Mouse (Mus musculus) erythroblast, embryonic 14.5 days (primary cell): ENCODE measurements at regions not wholly inside any gene's neighbourhood (a gene's known extent, or its start where the extent isn't known, plus 50 kb on each side); places are given as distances from the start of the nearest gene placed in this dataset.

ENCODE experiments used
- H3K27me3 ChIP-seq: 2 replicates; pipeline ENCODE4 v1.6.1; 2012; ENCODE audit warnings: inconsistent platforms; ENCODE audit not compliant: control insufficient read depth
- H3K36me3 ChIP-seq: 2 replicates; pipeline ENCODE4 v1.6.1; 2012; ENCODE audit warnings: mild to moderate bottlenecking, inconsistent platforms; ENCODE audit not compliant: control insufficient read depth
- H3K4me1 ChIP-seq: 2 replicates; pipeline ENCODE4 v1.6.1; 2012; ENCODE audit warnings: inconsistent platforms; ENCODE audit not compliant: control insufficient read depth
- H3K4me3 ChIP-seq: replicated peaks from 2 replicates; pipeline ENCODE3; 2012; ENCODE audit warnings: moderate library complexity, mild to moderate bottlenecking, inconsistent platforms
- H3K9me3 ChIP-seq: 2 replicates; pipeline ENCODE4 v1.6.1; 2012; ENCODE audit warnings: low read length, inconsistent platforms, mixed read lengths; ENCODE audit not compliant: control insufficient read depth
- GATA1 ChIP-seq: IDR thresholded peaks from 2 replicates; pipeline ENCODE4 v1.6.1; 2012; ENCODE audit warnings: low read length, inconsistent platforms, mixed read lengths
- TAL1 ChIP-seq: IDR thresholded peaks from 3 replicates; pipeline ENCODE4 v1.6.1; 2012; ENCODE audit warnings: low read length, inconsistent platforms, mixed read lengths

- H3K4me1 ChIP-seq: no peaks in the 10 kb centered on the region
- H3K36me3 ChIP-seq: no peaks in the 10 kb centered on the region
- no peaks in the 10 kb centered on the region for H3K9me3 ChIP-seq
- H3K27me3 ChIP-seq: no peaks in the 10 kb centered on the region
- no peak overlapping the region for H3K4me3 ChIP-seq
- TF ChIP-seq GATA1 (no peak), TAL1 (no peak)
Measured at GRCm38 (mm10) chr12:25530483-25530882, 433.5 kb upstream of the Id2 start.

DNA sequence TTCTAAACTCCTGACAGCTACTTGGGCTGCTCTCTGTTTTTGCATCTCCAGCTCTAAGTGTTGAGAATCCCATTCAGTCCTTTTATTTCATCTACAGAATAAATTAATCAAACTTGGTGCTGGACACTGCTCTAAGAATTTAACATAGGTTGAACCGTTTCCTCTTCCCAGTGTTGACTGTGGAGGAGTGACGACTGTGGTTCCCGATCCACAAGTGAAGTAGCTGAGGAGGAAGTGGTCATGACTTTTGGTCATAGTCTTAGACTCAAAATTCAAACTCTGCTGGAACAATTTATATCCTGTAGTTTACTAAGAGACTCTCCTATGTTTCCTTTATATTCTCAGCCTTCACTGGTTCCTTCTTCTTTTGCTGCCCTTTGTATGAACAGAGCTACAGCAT is 432.6 kb upstream of the Id2 start:
- Histone ChIP-seq H3K27me3 (no peaks in the 10 kb centered on the region), H3K9me3 (no peaks in the 10 kb centered on the region), H3K36me3 (no peaks in the 10 kb centered on the region), H3K4me1 (no peaks in the 10 kb centered on the region), H3K4me3 (no peak overlapping the region)
- TF ChIP-seq TAL1: no peak
- TF ChIP-seq GATA1: no peak

DNA sequence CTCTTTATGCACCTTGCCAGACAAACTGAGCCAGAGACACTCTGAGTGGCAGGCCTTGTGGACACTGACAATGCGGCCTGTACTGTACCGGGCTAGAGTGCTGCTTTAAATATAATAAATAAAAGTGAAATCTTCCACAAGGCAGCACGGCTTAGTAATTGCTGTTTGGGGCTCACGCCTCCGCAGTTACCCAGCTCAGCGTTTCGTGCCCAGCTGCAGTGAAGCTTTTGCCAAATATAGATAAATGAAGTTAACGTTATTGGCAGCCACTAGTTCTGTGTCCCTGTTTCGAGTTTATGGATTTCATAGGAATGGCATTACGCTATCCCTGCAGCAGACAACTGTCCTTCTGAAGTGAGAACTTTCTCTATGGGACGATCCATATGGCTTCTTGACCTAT is 429.7 kb upstream of the Id2 start:
- Histone ChIP-seq H3K9me3 (no peaks in the 10 kb centered on the region), H3K4me3 (no peak overlapping the region), H3K36me3 (no peaks in the 10 kb centered on the region), H3K27me3 (no peaks in the 10 kb centered on the region), H3K4me1 (no peaks in the 10 kb centered on the region)
- TF ChIP-seq GATA1 (no peak), TAL1 (no peak)

DNA sequence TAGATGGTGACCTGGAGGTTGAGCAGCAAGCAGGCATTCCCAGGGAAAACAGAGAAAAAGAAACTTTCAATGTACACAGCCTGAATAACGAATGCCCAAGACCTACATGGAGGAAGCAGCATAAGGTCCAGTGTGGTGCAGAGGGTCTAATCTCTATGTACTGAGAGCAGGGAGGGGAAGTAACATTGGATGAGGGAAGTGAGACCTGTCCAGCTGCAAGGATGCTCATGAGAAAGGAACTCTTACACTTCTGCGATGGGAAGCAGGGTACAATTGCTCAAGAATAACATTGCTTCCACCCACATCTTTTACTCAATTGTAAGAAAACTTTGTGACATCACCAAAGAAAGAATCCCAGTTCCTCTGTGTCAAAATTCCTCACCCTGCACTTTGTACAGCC is 419.8 kb upstream of the Id2 start:
- Histone ChIP-seq H3K27me3 (no peaks in the 10 kb centered on the region), H3K4me3 (no peak overlapping the region), H3K9me3 (no peaks in the 10 kb centered on the region), H3K4me1 (no peaks in the 10 kb centered on the region), H3K36me3 (no peaks in the 10 kb centered on the region)
- TF ChIP-seq TAL1 (no peak), GATA1 (no peak)

GRCm38 (mm10) chr12:25513679-25514078 is 416.7 kb upstream of the Id2 start:
- 0 out of 2 replicates have a peak, but pooled peaks cover 2% of the 10 kb centered on the region for H3K9me3 ChIP-seq
- no peaks in the 10 kb centered on the region for H3K36me3 ChIP-seq
- no peaks in the 10 kb centered on the region for H3K4me1 ChIP-seq
- no peaks in the 10 kb centered on the region for H3K27me3 ChIP-seq
- H3K4me3 ChIP-seq: no peak overlapping the region
- no peak for TF ChIP-seq TAL1
- no peak for TF ChIP-seq GATA1

DNA sequence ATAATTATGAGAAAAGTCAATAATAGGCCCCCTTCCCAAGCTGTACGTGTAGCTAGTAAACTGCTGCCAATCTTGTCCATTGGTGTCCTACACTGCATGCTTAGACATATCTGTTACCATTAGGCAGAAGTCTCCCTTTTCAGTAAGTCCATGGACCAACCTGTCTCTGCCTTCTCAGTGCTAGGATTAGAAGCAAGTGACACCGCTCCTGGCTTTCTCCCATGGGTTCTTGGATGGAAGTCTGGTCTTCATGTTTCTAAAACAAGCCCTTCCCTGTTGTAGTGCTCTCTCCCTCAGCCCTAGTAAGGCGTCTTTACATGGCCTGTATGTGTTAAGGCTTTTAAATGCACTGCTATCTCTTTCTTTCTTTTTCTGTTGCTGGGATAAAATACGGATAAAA is 412.7 kb upstream of the Id2 start:
- no peaks in the 10 kb centered on the region for H3K27me3 ChIP-seq
- no peaks in the 10 kb centered on the region for H3K36me3 ChIP-seq
- TF ChIP-seq TAL1 (no peak), GATA1 (no peak)
- H3K9me3 ChIP-seq: 0 out of 2 replicates have a peak, but pooled peaks cover 2% of the 10 kb centered on the region
- H3K4me1 ChIP-seq: no peaks in the 10 kb centered on the region
- no peak overlapping the region for H3K4me3 ChIP-seq

GRCm38 (mm10) chr12:25493233-25493632 is 396.3 kb upstream of the Id2 start:
- H3K27me3 ChIP-seq: no peaks in the 10 kb centered on the region
- H3K4me1 ChIP-seq: no peaks in the 10 kb centered on the region
- H3K36me3 ChIP-seq: no peaks in the 10 kb centered on the region
- TF ChIP-seq TAL1: no peak
- H3K9me3 ChIP-seq: no peaks in the 10 kb centered on the region
- H3K4me3 ChIP-seq: no peak overlapping the region

- H3K4me3 ChIP-seq: no peak overlapping the region
- H3K27me3 ChIP-seq: no peaks in the 10 kb centered on the region
- no peak for TF ChIP-seq TAL1
- no peak for TF ChIP-seq GATA1
- no peaks in the 10 kb centered on the region for H3K9me3 ChIP-seq
- no peaks in the 10 kb centered on the region for H3K4me1 ChIP-seq
- H3K36me3 ChIP-seq: no peaks in the 10 kb centered on the region
Measured at GRCm38 (mm10) chr12:25492483-25493190, 395.7 kb upstream of the Id2 start.

GRCm38 (mm10) chr12:25475180-25475758 is 378.3 kb upstream of the Id2 start:
- H3K4me1 ChIP-seq: no peaks in the 10 kb centered on the region
- H3K4me3 ChIP-seq: no peak overlapping the region
- no peaks in the 10 kb centered on the region for H3K27me3 ChIP-seq
- H3K36me3 ChIP-seq: no peaks in the 10 kb centered on the region
- no peak for TF ChIP-seq TAL1
- TF ChIP-seq GATA1: no peak
- no peaks in the 10 kb centered on the region for H3K9me3 ChIP-seq

DNA sequence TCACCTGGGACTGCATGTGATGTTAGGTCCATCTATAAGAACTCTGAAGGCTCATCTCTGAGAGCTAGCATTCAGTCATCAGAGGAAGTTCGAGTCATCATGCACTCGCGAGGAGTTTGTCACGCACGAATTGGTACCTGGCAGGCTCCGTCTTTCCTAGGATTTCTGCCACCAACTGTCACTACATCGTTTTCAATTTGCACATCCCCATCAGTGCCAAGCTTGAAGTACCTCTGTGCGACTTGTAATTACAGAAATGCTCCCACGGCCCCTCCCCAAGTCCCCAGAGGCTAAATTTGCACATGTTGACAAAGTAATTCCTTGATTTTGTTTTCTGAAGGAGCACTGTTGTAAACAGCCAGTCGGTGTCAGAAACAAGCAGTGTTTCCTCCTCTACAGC is 372.2 kb upstream of the Id2 start:
- H3K9me3 ChIP-seq: no peaks in the 10 kb centered on the region
- no peaks in the 10 kb centered on the region for H3K27me3 ChIP-seq
- no peak overlapping the region for H3K4me3 ChIP-seq
- TF ChIP-seq TAL1 (no peak), GATA1 (no peak)
- peaks cover 15% of the 10 kb centered on the region for H3K4me1 ChIP-seq
- no peaks in the 10 kb centered on the region for H3K36me3 ChIP-seq
